Mouse (Mus musculus) CD4-positive, CD25-positive, alpha-beta regulatory T cell, adult 4 months (primary cell): ENCODE data around the gene Fam192a. TPM values are rescaled to one million over a fixed set of nuclear protein-coding genes. Genes with fewer than 3 reads are reported as not detected.

Experiments
- ATAC-seq: one replicate; pipeline ENCODE4 v1.8.0; 2017
- polyA plus RNA-seq, 2 experiments: library from polyadenylated mRNA; unstranded; fragments of 100-300 nt; shearing (Covaris generic); gene quantifications; one replicate each; pipeline ENCODE4 v1.2.1; 2017

Gene Fam192a
- polyA plus RNA-seq, 2 experiments from 2014 or later: 80.6 to 84.1 TPM

DNA sequence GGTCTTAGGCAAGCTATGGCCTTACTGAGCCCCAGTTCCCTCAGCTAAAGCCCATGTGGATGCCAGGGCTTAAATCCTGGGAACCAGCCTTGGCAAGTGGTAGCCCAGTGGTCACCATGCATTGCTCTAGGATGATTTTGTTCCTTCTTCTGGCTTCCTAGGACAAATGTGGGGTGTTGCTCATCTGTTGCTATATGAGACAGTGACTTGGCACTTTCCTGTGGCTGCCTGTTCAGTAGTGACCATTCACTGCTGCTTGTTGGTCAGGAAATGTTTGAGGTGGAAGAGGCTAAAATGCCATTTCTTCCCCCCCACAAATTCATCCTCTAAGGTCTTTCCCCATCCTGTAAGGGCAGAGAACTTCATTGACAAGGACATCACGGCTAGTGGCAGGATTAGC, 32.4 kb downstream of the Fam192a start:
- ATAC-seq: no peak

DNA sequence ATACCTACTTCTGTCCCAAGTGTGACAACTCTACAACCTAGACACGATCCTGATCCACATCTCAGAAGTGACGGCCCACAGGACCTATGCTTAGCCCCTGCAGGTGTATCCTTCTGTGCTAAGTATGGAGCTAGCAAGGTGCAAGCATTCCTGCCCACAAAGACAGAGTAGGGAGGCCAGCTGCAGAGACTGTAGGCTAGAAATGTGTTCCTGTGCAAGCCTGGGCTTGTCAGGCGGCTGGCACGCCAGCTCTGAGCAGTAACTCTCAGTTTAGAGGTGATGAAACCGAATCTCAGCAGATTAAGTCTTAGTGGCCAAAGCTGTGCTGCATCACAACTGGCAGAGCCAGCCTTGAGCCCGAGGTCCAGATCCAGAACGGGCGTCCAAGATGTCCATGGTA, 33.7 kb downstream of the Fam192a start:
- ATAC-seq: no peak

- no peak for ATAC-seq
Observed at GRCm38 (mm10) chr8:94567159-94567849, 34.5 kb downstream of the Fam192a start.

- no peak for ATAC-seq
Observed at GRCm38 (mm10) chr8:94566446-94567158, 35.2 kb downstream of the Fam192a start.

DNA sequence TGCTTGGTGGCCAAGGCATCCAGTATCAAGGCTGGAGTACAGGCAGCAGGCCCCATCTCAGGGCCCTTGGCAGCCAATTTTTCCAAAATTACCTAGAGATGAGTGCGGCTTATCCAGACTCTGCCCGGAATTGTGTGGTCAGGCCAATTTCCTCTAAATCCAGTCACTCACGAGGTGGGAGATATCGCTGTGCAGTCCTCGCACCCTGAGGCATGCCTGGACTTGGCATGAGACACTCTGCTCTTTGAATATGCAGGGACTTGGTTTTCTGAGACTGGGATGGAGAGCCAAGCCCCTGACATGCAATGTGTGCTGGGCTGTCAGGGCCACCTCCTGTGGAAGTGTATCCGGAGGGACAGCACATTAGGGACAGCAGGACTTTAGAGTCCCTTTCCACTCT, 35.8 kb downstream of the Fam192a start:
- no peak for ATAC-seq

DNA sequence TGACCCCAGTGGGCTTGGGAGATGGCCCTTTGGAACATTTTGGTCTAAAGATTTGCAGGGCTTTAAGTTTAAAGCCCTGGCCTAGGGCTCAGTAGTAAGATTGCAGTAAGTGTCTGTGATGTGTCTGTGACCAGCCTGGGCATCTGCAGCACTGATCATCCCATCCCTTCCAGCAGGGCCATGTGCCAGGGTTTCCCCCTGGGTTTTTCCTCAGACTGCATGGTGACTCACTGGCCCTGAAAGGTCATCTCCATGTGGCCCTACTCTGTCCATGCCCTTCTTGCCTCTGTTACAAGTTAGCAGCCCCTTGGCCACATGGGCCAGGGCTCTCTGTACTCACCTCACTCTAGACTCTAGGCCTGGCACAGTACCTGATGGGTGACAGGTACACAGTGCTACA, 37.4 kb downstream of the Fam192a start:
- no peak for ATAC-seq

DNA sequence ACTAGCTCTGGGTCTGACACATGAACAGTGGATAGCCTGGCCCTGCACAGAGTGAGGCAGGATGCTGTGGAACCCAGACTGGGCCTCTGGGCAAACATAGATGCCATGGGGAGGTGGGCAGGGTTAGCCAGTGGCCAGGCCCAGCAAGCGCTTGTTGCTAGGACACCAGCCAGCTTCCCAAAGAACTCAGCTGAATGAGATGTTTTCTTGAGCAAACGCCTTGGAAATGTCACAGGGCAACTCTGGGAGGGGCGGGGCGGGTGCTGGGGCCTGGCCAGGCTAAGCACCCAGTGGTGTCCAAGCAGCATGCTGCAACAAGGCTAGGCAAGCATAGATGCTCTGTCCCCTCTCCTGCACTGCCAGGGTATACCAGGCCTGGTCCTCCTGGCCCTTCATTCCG, 40.5 kb downstream of the Fam192a start:
- ATAC-seq: no peak

- ATAC-seq: no peak
Observed at GRCm38 (mm10) chr8:94557281-94557680, 44.5 kb downstream of the Fam192a start.

- ATAC-seq: no peak
Observed at GRCm38 (mm10) chr8:94552696-94553095, 49.1 kb downstream of the Fam192a start.

- ATAC-seq: no peak
Observed at GRCm38 (mm10) chr8:94551471-94552422, 50.0 kb downstream of the Fam192a start.

DNA sequence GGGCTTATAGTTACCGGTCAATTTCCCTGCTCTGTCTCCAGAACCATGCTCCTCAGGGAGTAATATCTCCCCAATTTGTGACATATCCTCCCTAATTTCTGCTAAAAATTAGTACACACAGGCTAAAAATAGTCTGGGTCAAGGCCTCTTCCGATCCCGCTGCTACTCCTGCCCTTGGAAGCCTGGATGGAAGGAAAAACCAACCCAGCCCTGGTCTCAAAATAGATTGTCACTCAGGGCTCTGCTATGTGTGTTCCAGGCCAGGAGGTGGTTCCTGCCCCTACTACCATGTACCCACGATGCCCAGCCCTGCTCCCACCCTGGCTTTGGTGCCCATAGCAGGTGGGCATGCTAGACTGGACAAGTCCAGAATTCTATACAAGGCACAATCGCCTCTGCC, 51.8 kb downstream of the Fam192a start:
- ATAC-seq: no peak

DNA sequence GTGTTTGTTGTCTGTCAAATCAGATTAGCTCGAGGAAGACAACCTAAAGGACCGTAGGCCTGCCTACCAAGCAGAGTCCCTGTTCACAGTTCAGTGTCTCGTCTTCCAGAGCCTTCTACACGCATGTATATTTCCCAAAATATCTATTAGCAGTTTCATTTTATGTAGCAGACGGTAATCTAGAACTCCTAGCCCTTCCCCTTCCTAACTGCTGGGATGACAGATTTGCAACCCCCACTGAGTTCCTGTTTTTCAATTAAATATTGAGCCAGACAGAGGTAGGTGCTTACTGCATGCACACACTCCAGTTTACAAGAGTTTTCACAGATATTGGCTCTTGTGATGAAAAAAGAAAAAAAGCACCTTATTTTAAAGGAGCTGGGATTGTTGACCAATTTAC, 52.3 kb downstream of the Fam192a start:
- ATAC-seq: no peak

DNA sequence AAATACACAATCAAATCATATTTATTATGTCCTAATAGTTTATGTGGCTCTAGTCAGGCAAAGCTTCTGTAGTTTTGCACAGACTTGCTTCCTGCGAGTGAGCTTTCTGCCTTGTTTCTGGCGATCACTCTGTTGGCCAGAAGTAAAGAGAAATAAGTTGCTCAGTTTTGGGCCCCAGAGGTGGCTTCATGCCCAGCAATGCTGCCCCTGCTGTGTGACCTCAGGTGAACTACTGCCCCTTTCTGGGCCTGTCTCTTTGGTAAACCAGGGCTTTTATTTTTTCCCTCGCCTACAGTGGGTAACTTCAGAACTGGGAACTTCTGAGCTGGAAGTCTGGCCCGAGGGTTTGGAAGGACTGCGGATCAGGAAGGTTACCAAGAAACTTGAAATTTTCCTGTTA, 52.8 kb downstream of the Fam192a start:
- no peak for ATAC-seq

DNA sequence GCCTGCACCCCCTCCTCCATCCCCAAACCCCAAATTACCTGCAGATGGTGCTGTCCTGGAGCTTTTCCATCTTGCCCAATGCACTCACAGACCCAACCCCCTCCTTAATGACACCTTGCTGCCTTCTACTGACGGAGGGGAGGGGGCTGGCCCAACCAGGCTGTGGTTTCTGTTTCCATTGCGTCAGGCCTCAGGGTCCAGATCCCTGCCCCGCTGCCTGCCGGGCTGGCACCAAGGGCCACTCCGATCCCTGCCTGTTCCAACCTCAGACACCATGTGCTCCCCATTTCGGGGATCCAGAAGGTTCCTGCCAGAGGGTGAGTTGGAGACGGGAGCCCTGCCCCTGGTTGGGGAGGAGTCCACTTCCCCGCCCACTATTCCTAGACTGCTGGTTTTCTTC, 57.8 kb downstream of the Fam192a start:
- ATAC-seq: no peak

- no peak for ATAC-seq
Observed at GRCm38 (mm10) chr8:94540889-94541795, 60.7 kb downstream of the Fam192a start.

GRCm38 (mm10) chr8:94540025-94540424, 61.8 kb downstream of the Fam192a start:
- no peak for ATAC-seq

- no peak for ATAC-seq
Observed at GRCm38 (mm10) chr8:94537456-94537855, 64.3 kb downstream of the Fam192a start.

DNA sequence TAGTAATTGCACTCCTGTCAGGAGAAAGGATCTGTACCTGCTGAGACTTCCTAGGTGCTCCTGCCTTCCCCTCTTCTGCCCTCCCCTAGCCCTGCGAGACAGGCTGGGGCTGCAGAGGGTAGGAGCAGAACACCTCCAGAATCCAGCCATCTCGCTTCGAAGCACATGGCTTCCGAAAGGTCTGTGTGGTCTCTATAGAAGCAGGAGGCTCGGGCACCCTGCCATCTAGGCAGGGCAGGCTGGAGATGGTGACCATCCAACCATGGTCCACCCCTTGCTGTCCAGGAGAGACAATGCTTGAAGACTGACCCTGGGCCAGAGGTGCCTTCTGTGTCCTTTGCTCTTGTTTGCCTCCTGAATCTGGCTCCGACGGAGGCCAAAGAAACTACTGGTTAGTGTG, 66.2 kb downstream of the Fam192a start:
- ATAC-seq: no peak

GRCm38 (mm10) chr8:94534612-94535011, 67.2 kb downstream of the Fam192a start:
- no peak for ATAC-seq

DNA sequence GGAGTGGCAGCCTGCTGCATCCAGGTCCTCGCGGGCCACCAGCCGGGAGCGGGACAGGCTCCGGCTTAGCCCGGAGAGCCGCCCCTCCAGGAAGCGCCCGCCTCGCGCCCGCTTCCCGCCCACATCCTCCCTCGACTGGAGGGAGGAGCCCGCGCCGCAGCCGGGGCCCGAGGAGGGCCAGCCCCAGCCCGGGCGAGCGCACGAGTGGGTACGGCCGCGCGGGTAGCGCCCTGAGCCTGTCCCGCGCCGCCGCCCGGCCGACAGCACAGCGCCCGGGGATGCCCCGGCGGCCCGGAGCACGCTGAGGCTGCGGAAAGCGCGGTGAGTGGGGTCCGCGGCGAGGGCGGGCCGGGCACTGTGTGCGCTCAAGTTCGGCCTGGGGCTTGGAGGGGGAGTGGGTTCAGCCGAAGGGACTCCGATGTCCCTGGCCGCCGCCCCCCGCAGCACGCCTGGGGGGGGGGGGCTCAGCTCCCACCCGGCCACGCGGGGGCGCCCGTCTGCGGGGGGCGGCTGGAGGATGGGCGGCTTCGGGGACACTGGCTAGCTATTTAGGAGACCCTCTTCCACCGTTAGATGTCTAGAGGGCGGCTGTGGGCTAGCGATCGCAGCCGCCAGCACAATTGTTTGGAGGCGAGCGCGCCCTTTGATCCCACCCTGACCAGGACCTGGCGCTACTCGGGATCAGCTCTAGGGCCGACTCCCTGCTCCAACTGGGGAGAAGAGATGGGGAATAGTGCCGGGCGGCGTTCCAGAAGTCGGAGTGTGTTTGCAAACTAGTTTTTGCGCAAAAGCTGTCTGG, 68.7 kb downstream of the Fam192a start, which contains the start of gene Cpne2:
Cpne2 (plus strand) TSS at position 118 of the 799 bp plus-strand sequence.
- ATAC-seq: peak; percentile 89

GRCm38 (mm10) chr8:94532525-94532872, 69.3 kb downstream of the Fam192a start:
- no peak for ATAC-seq
